Mouse (Mus musculus) mouse trophoblast stem cell (cell line): ENCODE data around the gene Mgrn1.

Experiments
- in situ Hi-C, 2 experiments: fragments of 300-500 bp; cut with MseI, MboI; formaldehyde crosslinking; loops; 2 replicates in 1 of 2; 3 replicates in 1 of 2; pipeline ENCODE4 v1.15.1; 2025

Gene Mgrn1

DNA sequence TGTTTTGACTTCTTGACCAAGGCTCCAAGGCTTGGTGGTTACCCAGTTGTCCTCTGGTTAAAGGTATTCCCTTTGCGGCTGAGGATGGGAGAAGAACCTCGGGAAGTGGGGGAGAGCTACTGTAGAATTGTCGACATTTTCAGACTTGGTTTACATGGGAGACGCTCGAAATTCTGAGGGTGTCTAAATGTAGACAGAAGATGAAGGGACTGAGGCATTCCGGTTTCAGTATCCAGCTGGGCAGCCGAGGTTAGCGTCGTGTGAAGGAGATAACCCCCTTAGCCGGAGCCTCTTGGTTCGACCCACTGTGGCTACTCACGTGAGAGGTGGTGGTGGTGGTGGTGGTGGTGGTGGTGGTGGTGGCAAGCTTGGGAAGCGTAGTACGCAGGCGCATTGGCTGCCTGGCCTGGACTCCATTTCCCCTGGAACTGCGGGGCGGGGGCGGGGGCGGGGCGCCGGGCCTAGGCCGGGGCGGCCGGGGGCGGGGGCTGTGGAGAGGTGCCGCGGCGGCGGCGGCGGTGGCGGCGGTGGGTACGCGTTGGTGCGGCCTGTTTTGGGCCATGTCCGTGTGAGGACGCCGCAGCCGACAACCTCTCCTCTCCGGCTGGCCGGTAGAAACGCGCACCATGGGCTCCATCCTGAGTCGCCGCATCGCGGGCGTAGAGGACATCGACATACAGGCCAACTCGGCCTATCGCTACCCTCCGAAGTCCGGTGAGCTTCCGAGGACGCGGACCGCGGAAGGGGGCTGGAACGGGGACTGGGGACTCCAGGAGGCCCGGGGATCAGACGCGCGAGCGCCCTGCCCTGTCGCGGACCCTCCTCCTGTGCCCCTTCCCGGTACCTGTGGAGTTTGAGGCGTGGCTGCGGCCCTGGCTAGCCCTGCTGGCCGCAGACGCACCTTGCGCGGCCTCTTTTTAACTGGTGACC is at the start of gene Mgrn1:
Gene Mgrn1 (plus strand): TSS at position 490 of the 930 bp plus-strand sequence.
- in situ Hi-C loops, result no loop called here

DNA sequence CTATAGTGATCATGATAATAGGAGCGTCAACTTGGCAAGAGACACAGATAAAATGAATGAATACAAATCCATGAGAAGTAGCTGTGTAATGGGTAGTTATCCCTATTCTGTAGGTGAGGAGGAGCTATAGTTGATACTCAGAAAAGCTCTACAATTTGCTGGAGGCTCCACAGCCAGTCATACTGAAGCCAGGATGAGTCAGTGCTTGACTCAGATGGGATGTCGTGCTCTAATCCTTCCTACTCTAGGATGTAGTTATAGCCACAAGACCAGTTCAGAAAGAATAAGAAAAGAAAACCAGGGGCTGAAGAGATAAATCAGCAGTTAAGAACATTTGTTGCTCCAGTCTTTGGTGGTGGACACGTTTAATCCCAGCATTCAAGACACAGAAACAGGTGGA is 48.4 kb upstream of the Mgrn1 start:
- in situ Hi-C loops, result no loop called here

DNA sequence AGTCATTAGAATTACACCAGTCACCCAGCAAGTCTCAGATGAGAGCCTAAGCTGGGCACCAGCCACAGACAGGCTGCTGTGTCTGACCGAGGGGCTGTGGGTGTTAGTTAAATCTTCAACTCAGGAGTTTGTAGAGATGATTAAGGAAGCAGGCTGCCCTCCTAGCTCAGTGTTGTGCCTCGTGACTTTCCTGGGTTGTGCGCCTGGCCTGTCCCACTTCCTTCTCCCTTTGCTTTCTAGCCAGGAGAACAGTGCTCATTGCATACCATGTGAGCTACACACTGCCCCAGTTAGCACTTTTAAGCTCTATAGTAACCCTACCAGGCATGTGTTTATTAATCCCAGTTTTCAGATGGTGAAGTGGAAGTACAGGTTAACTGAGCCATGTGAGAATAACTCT is 46.5 kb upstream of the Mgrn1 start:
- in situ Hi-C loops, result no loop called here

DNA sequence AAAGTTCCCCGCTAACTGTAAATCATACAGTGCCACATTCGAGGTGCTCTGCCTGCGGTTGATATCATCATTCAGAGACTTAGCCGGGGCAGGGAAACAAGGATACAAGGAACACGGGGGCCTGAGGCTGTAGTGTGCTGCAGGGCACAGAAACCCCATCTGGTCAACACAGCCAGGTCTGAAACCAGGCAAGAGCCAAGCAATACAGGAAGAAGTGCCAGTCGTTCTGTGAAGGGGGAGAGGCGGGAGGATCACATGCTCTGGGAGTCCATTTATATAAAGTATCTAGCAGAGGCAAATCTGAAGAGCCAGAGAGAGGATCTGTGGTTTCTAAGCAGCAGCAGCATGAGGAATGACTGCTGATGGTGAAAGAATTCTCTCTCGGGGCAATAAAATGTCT is 45.8 kb upstream of the Mgrn1 start:
- in situ Hi-C loops, result no loop called here

- in situ Hi-C loops, result no loop called here
These were observed 39.0 kb upstream of the Mgrn1 start for GRCm38 (mm10) chr16:4847041-4847440.

DNA sequence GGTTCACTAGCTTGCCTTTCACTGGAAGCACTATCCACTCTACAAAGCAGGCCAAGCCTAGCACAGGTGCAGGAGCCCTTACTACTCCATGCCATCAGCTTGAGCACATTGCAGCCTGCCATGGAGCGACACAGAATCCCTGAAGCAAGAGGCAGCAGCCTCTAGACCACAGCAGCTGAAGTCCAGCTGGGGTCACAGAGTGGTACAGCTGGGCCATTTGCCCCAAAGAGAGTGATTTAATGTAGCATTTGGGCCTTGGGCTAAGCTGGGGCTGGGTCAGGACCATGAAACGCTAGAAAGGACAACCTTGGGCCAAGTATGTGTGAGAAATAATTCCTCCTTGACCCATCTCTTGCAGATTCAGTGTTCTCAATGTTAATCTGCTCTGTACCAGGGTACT is 38.0 kb upstream of the Mgrn1 start:
- in situ Hi-C loops, result no loop called here

GRCm38 (mm10) chr16:4850361-4850760 is 35.7 kb upstream of the Mgrn1 start:
- in situ Hi-C loops, result no loop called here

- in situ Hi-C loops, result no loop called here
These were observed 35.0 kb upstream of the Mgrn1 start for GRCm38 (mm10) chr16:4850938-4851628.

DNA sequence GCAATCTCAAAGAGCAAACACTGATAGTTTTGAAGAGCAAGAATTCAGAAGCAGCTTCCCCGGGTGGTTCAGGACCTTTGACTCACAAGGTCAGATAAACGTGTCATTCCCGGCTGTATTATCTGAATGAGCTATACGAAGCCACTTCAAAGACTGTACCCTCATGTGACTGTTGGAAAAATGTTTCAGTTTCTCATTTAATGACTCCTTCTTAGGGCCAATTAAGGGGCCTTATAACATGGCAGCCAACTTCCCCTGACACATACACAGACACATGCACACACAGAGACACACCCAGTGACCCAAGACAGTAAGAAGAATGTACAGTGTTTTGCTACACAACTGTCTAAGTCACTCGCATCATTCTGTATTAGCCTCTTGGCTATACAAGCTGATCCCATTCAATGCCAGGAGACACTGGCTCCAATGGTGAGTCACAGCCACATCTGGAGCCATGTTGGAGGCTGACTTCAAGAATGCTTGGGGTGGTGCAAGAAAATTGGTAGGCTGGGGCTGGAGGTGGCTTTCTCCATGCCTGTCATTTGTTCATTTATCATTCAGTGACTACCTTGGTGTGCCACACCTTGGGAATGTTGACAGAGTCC is 30.9 kb upstream of the Mgrn1 start:
- in situ Hi-C loops, result no loop called here

DNA sequence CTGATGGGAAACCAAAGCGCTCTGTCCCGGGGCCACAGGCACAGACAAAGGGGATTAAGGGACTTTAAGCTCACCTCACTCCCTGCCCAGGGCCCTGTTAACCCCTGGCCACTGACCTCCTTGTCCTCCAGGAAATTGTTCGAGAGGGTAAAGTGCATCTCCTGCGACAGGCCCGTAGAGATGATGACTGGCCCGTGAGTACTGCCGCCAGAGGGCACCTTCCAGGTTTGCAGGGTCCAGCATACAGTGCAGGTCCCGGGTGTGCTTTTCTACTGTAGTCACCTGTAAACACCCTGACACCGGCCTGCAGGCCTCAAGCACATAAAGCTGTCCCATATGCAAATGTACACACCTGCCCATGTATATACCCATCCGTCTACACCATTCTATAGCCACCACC is 24.7 kb upstream of the Mgrn1 start:
- in situ Hi-C loops, result loop anchor here in 1 of 2 experiments (10.0 kb wide), 1 partner anchor 97 kb away; no protein-coding TSS in a partner anchor

DNA sequence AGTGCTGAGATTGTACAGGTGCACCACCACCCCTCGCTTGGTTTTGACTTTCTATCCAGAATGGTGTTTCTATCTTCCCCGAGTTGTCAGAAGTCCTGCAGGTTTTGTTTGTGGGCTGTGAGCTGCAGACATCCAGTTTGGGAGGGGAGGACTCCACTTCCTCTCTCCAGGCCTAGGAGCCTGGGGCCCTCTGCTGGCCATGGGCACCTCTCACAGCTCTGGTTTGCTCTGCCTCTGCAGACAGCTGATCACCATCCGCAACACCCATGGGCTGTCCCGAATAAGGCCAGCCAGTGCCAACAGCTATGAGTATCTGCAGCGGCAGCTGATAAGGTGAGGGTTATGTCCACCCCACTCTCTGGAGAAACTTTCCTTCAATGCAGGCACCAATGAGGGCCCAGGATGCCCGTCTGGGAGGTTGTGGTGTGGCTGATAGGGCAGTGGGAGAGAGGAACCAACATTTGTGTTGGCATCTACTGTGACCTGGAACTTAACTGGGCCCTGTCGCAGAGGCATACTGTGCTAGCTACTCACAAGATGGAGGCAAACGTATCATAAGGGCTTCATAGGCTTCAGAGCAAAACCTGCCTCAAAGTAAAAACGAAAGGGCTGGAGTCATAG is 23.1 kb upstream of the Mgrn1 start:
- in situ Hi-C loops, result loop anchor here in 1 of 2 experiments (10.0 kb wide), 1 partner anchor 98 kb away; no protein-coding TSS in a partner anchor

DNA sequence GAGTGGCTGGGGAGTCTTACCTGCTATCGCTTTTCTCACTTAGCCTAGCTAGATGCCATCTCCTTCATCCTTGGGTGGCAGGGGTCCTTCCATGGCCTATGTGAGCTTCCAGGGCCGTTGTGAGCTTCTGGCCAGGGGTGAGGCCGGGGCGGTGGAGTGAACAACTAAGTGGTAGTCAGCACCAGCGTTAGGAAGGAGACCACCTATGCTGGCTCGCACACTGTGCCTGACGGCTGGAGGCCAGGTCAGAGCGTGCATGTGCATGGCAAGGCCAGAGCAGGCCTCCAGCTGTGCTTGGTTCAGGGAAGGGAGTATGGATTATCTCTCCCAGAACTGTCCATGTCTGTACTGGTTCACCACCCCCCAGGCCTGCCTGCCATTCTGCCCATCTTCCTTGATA is 22.3 kb upstream of the Mgrn1 start:
- in situ Hi-C loops, result loop anchor here in 1 of 2 experiments (10.0 kb wide), 1 partner anchor 99 kb away; no protein-coding TSS in a partner anchor

GRCm38 (mm10) chr16:4866101-4866695 is 19.9 kb upstream of the Mgrn1 start:
- in situ Hi-C loops, result loop anchor here in 1 of 2 experiments (10.0 kb wide), 1 partner anchor 101 kb away; no protein-coding TSS in a partner anchor

GRCm38 (mm10) chr16:4870490-4870889 is 15.6 kb upstream of the Mgrn1 start:
- in situ Hi-C loops, result no loop called here

- in situ Hi-C loops, result no loop called here
These were observed 14.1 kb upstream of the Mgrn1 start for GRCm38 (mm10) chr16:4871926-4872325.

DNA sequence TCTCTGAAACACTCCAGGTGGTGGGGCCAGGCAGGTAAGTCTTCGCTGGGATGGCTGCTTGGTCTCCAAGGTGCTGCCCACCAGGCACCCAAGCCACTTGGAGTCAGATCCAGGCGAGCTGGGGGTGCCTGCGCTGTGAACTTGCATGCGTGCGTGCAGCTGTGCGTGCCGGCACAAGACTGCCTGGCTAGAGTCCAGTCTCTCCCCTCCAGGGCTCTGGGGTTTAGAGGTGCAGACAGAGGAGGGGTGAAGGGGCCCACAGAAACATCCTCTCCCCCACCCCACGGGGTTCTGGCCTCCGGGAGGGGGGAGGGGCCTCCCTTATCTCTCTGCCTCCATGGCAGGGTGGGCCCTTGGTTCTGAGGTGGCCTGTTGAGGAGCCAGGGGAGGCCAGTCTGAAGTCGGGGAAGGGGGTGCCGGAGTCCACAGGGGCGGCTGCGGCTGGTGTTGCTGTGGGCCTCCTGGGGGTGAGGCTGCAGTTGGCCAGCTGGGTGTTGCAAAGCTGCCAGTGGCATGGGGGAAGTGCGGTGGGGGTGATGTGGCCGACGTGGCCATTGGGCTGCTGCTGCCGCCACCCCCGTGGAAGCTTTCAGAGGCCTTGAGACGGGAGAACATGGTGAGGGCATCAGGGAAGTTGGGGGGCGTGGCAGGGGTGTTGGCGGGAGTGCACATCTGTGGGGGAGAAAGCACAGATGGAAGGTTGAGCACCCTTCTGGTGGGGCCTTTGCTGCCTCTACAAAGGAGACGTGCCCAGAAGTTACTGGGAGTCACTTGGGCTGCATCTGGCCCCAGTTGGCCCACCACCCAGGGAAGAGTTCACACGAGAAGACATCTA is 10.6 kb upstream of the Mgrn1 start:
- in situ Hi-C loops, result no loop called here

DNA sequence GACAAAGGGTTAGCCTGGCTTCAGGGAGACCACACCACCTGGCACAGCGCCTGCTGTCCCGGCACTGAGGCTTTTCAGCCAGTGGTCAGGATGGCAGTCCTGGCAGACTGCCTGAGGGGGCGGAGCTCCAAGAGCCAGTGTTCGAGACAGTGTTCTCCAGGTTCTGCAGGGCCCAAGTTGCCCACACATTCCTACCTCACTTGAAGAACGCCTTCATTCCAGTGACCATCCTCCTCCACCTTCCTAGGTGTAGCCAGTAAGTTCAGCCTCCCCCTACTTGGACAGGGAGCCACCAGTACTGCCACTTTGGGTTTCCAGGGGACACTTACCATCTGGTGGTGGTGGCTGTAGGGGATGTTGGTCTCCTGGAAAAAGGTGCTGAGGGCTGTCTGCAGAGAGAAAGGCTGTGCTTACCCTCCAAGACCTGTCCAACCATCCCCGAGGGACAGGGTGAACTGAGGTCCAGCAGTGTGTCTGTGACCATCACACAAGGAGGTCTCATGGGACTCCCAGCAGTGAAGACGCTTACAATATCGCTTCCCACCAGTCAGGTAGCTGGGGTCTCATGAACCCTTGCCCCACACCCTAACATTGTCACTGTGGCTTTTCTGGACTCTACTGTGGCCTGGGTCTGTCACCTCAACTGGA is 9.9 kb upstream of the Mgrn1 start:
- in situ Hi-C loops, result no loop called here

DNA sequence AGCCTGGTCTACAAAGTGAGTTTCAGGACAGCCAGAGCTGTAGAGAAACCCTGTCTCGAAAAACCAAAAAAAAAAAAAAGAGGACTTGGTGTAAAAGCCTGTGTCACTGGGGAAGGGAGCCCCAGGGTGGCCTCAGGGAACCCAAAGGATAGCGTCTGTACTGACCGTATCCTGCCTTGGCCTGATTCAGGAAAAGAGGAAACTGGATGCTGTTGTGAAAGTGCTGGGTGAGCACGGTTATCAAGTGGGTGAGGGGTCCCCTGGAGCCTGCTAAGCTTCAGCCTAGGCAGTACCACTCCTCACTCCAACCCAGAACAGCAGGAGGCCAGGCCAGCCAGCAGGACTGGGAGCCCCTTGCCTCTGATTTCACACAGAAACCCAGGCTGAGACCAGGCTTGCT is 8.9 kb upstream of the Mgrn1 start:
- in situ Hi-C loops, result no loop called here

DNA sequence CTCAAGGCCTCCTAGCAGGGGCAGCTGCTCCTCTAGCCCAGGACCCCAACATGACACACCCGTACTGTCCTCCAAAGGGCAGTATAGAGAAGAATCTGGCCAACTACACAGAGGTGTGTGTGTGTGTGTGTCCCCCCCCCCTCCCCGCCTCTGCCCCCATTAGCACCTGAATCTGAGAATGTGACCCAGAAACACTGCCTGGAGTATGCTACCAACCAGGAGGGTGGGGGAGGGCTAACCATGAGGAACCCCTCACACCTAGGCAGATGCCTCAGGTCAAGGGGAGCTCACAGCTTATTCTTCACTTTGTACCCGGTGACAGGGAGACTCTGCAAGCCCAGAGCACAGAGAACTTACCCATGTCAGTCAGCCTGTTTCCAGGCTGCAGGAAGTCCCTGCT is 8.3 kb upstream of the Mgrn1 start:
- in situ Hi-C loops, result no loop called here
